Mouse (Mus musculus) spleen, adult 2 months (tissue): ENCODE data around the gene Samd4b. TPM values are rescaled to one million over a fixed set of nuclear protein-coding genes. Genes with fewer than 3 reads are reported as not detected.
A peak's percentile ranks its signal among the peaks of the same experiment; 100 is the strongest.

Experiments used
- DNase-seq, 2 experiments: peaks; one replicate each; pipeline versions ENCODE4 v3.0.0 to v3.0.0-alpha.2; 2012 to 2021; ENCODE audit warnings: low spot score in 2 of 2, low read depth in 1 of 2
- H3K27ac ChIP-seq: fragments of 200-500 bp; 2 replicates; pipeline ENCODE4 v1.5.1; 2012; ENCODE audit warnings: low read length, inconsistent platforms; ENCODE audit not compliant: insufficient read depth
- H3K27me3 ChIP-seq: fragments of 200-500 bp; 2 replicates; pipeline ENCODE4 v1.6.1; 2012; ENCODE audit warnings: mild to moderate bottlenecking, moderate library complexity, low read length, inconsistent platforms; ENCODE audit not compliant: control insufficient read depth, insufficient read depth
- H3K36me3 ChIP-seq: fragments of 200-500 bp; 2 replicates; pipeline ENCODE4 v1.6.1; 2012; ENCODE audit warnings: mild to moderate bottlenecking, low read length, inconsistent platforms; ENCODE audit not compliant: control insufficient read depth, insufficient read depth
- H3K4me1 ChIP-seq: fragments of 200-500 bp; 2 replicates; pipeline ENCODE4 v1.6.1; 2011; ENCODE audit warnings: inconsistent platforms; ENCODE audit not compliant: control insufficient read depth, insufficient read depth, insufficient read length
- H3K4me3 ChIP-seq: fragments of 200-500 bp; 2 replicates; pipeline ENCODE4 v1.5.1; 2011; ENCODE audit warnings: mild to moderate bottlenecking, inconsistent platforms; ENCODE audit not compliant: insufficient read depth, insufficient read length; ENCODE audit errors: extremely low read depth
- CTCF ChIP-seq: fragments of 200-500 bp; IDR thresholded peaks from 2 replicates; pipeline ENCODE4 v1.5.1; 2011; ENCODE audit warnings: mild to moderate bottlenecking, inconsistent platforms; ENCODE audit not compliant: insufficient read depth, insufficient read length, insufficient replicate concordance; ENCODE audit errors: extremely low read depth
- POLR2A ChIP-seq: fragments of 200-500 bp; IDR thresholded peaks from 2 replicates; pipeline ENCODE4 v1.6.1; 2011; ENCODE audit warnings: low read depth, low read length, inconsistent platforms
- WGBS: fragments of 180-500 bp; shearing (Covaris S2); methylation state at CpG from one replicate; pipeline ENCODE4 v1.1.7; 2018; 5-methylcytosine and 5-hydroxymethylcytosine counted together
- polyA plus RNA-seq: library from polyadenylated mRNA; depleted of rRNA; stranded (reverse); fragments of >200 nt; gene quantifications from 2 replicates; pipeline ENCODE4 v1.2.3, GENCODE M21; 2012

Samd4b gene
- polyA plus RNA-seq, 1 experiment: 48.2 TPM

DNA sequence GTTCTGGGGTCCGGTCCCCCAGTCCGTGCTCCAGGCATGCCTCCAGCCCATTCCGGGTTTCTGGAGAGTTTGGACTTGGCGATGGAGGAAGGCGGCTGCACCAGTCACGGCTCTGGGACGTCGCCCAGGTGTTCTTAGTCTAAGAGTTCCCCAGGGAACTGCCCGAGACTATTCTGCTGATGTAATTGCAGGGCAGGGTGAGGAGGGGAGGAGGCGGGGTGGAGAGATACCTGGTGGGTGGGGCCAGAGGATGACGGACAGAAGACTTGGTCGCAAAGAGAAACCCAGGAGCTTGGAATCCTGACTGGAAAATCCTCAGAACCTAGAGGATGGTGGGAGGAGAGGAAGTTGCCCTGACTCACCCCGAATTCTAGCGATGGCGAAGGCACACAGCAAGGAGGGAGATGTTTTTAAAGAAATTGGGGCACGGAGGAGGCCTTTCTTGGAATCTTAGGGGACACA, 109.9 kb downstream of the Samd4b start:
- 11% methylated on average over 16 of the region's 16 CpGs for WGBS
- no peak for DNase-seq

GRCm38 (mm10) chr7:28484192-28484591, 113.8 kb downstream of the Samd4b start:
- Histone ChIP-seq H3K27me3 (peaks cover 1% of the 10 kb centered on the region; the same call in 1 of the 2 replicates), H3K4me1 (no peaks in the 10 kb centered on the region), H3K36me3 (no peaks in the 10 kb centered on the region), H3K27ac (no peak overlapping the region), H3K4me3 (no peak overlapping the region)
- 82% methylated on average over 4 of the region's 4 CpGs for WGBS
- TF ChIP-seq CTCF (no peak), POLR2A (no peak)
- no peak for DNase-seq

More for the DNA sequence above, 109.9 kb downstream of the Samd4b start:
- H3K36me3 ChIP-seq: no peaks in the 10 kb centered on the region
- H3K4me1 ChIP-seq: no peaks in the 10 kb centered on the region
- no peak overlapping the region for H3K4me3 ChIP-seq
- no peak overlapping the region for H3K27ac ChIP-seq
- TF ChIP-seq POLR2A (no peak), CTCF (no peak)
- peaks cover 1% of the 10 kb centered on the region; the same call in 1 of the 2 replicates for H3K27me3 ChIP-seq

- Histone ChIP-seq H3K27ac (no peak overlapping the region), H3K27me3 (no peaks in the 10 kb centered on the region; the same call in 1 of the 2 replicates), H3K4me1 (no peaks in the 10 kb centered on the region), H3K4me3 (no peak overlapping the region), H3K36me3 (no peaks in the 10 kb centered on the region)
- no peak for TF ChIP-seq CTCF
- no peak for TF ChIP-seq POLR2A
- no peak for DNase-seq
- WGBS: 84% methylated on average over 11 of the region's 11 CpGs
Observed at GRCm38 (mm10) chr7:28482854-28483253, 115.1 kb downstream of the Samd4b start.

- no peak overlapping the region for H3K4me3 ChIP-seq
- no peaks in the 10 kb centered on the region for H3K36me3 ChIP-seq
- TF ChIP-seq CTCF (no peak), POLR2A (no peak)
- H3K27ac ChIP-seq: no peak overlapping the region
- H3K4me1 ChIP-seq: no peaks in the 10 kb centered on the region
- H3K27me3 ChIP-seq: no peaks in the 10 kb centered on the region
- WGBS: 6% methylated on average over 8 of the region's 8 CpGs
- DNase-seq: no peak
Observed at GRCm38 (mm10) chr7:28478854-28479253, 119.1 kb downstream of the Samd4b start.

DNA sequence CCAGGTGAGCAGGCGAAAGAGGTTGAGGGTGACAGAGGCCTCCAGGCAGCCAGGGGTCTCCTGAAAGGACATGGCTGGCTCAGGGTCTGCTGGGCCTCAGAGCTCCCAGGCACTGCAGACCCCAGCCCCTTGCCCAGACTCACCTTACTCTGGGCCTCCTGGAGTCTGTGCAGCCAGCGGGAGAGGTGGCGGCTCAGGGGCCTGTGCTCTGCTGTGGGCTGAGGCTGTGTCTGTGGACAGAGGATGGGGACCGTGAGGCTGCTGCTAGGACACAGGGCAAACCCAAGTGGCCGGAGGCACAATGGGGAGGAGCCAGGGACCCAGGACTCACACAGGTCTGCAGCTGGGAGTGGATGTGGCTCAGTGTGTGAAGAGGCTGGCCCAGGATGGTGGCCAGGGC, 120.6 kb downstream of the Samd4b start:
- no peak for TF ChIP-seq CTCF
- TF ChIP-seq POLR2A: no peak
- no peaks in the 10 kb centered on the region for H3K27me3 ChIP-seq
- no peak overlapping the region for H3K27ac ChIP-seq
- no peaks in the 10 kb centered on the region for H3K4me1 ChIP-seq
- H3K36me3 ChIP-seq: no peaks in the 10 kb centered on the region
- no peak for DNase-seq
- no peak overlapping the region for H3K4me3 ChIP-seq
- WGBS: 92% methylated on average over 5 of the region's 5 CpGs

- WGBS: 92% methylated on average over 6 of the region's 6 CpGs
- Histone ChIP-seq H3K4me1 (no peaks in the 10 kb centered on the region), H3K4me3 (no peak overlapping the region), H3K36me3 (no peaks in the 10 kb centered on the region), H3K27ac (no peak overlapping the region), H3K27me3 (no peaks in the 10 kb centered on the region)
- DNase-seq: no peak
- TF ChIP-seq POLR2A (no peak), CTCF (no peak)
Observed at GRCm38 (mm10) chr7:28476191-28476590, 121.8 kb downstream of the Samd4b start.

GRCm38 (mm10) chr7:28467213-28467751, 130.7 kb downstream of the Samd4b start:
- WGBS: 13% methylated on average over 58 of the region's 63 CpGs
- TF ChIP-seq POLR2A: no peak
- TF ChIP-seq CTCF: no peak
- Histone ChIP-seq H3K36me3 (no peaks in the 10 kb centered on the region), H3K27ac (no peak overlapping the region), H3K27me3 (peaks cover 7% of the 10 kb centered on the region; the same call in 1 of the 2 replicates), H3K4me1 (peaks cover 6% of the 10 kb centered on the region; the same call in 1 of the 2 replicates), H3K4me3 (peak overlapping the region; percentile 39; the same call in 1 of the 2 replicates)
- peak in 1 of 2 experiments; percentile 27 for DNase-seq
